Comparison of ENCODE assay signal across 10 mouse cellular contexts in the genomic region with DNA sequence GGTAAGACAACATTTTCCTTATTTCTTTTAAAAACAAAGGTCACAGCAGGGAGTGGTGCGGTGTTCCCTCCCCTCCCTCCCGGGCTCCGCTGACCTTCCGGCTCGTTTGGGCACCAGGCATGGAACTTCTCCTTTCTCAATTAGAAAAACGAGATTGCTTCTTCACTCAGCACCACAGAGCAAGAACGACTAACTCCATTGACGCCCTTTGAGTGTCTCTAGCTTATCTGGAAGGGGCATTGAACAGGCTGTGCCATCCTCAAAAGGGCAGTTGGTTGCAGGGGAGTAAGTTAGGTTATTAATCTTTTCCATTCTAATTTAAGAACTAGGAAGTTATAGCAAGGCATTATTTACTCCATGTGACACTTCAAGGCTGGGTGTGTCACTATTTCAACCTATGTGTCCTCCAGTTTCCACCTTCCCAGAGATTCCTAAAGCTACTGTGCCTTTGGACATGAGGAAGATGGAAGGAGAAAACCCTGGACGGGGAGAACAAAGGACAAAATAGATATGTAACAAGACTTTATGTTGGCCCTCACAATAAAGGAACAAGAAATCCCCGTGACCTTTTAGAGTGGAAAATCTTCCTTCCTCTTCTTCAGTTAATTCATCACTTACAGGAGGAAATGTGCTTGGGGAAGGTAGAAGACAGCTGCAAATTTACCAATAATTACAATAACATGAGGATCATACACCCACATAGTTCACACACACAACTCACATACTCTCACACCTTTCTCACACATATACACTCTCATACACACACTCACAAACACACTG. TPM values are rescaled to one million over a fixed set of nuclear protein-coding genes. Genes with fewer than 3 reads are reported as not detected.
DNase-seq lines count a peak whose midpoint lies in the region; ATAC-seq and TF ChIP-seq lines count a peak whose summit lies in the region.
"Had no signal": no experiment of that assay in that cellular context is flagged by ENCODE, and none has a peak within 500 bp of the region (broad histone marks: within the 10 kb centered on the region; RNA-seq: fewer than 3 reads in every experiment).

No protein-coding gene starts in this region.

- DNase-seq in cerebellum, adult 2 months = peak in 1 of 2 experiments; percentile 23
- DNase-seq in cerebellum, postnatal 4 days (ENCODE audit: low spot score in 2 of 2) = no peak
- DNase-seq in left cerebral cortex, adult 2 months (ENCODE audit: extremely low spot score in 1 of 2, low spot score in 2 of 2) = no peak
- DNase-seq in left cerebral cortex, postnatal 4 days = no peak
- DNase-seq in layer of hippocampus, adult 8-10 months (ENCODE audit: low spot score in 2 of 2) = no peak
- DNase-seq: B cell, adult 2 months; layer of hippocampus, postnatal 36 days had no signal

- no peak for TF ChIP-seq CTCF in cerebellum, adult 2 months (IDR thresholded peaks at IDR 0.05; ENCODE audit: borderline replicate concordance, insufficient read depth, low read depth, low read length)
- TF ChIP-seq CTCF in left cerebral cortex, adult 2 months (IDR thresholded peaks at IDR 0.05) = no peak
- TF ChIP-seq CTCF in embryonic fibroblast, embryonic 13.5 days (IDR thresholded peaks at IDR 0.05; ENCODE audit: borderline replicate concordance, insufficient read depth, low read length) = no peak

- peak overlapping the region; percentile 45 for H3K4me3 ChIP-seq in cerebellum, adult 2 months (replicated peaks; ENCODE audit: insufficient read depth, low read depth, low read length)
- H3K4me3 ChIP-seq in left cerebral cortex, adult 2 months = peak overlapping the region; percentile 0; the same call in 1 of the 2 replicates
- H3K4me3 ChIP-seq in embryonic fibroblast, embryonic 13.5 days (ENCODE audit: insufficient read depth, low read length) = no peak overlapping the region

- intact Hi-C loops in left cerebral cortex, adult 2 months (cut with DNase I) = no loop called here
- intact Hi-C loops in left cerebral cortex, postnatal 4 days (cut with DNase I) = no loop called here

- H3K27me3 ChIP-seq in cerebellum, adult 2 months (ENCODE audit: control insufficient read depth, insufficient read depth, low read length) = no peaks in the 10 kb centered on the region

- ATAC-seq in megakaryocyte progenitor cell, adult 5-6 weeks (replicated peaks; ENCODE audit: poor library complexity) = peak; percentile 51
- ATAC-seq in erythroblast, adult 5-6 weeks (replicated peaks; ENCODE audit: low FRiP score, poor library complexity, severe bottlenecking) = no peak

- TF ChIP-seq POLR2A in cerebellum, adult 2 months (IDR thresholded peaks at IDR 0.05; ENCODE audit: borderline replicate concordance, insufficient read depth, low read length) = no peak
- no peak for TF ChIP-seq POLR2A in embryonic fibroblast, embryonic 13.5 days (IDR thresholded peaks at IDR 0.05; ENCODE audit: low read depth, low read length)

- peaks cover 47% of the 10 kb centered on the region for H3K4me1 ChIP-seq in cerebellum, adult 2 months (ENCODE audit: control insufficient read depth, insufficient read depth, low read length)
- peaks cover 39% of the 10 kb centered on the region for H3K4me1 ChIP-seq in embryonic fibroblast, embryonic 13.5 days (ENCODE audit: control insufficient read depth, insufficient read depth, low read length)

- 10% methylated on average over 10 of the region's 10 CpGs for WGBS in cerebellum, adult 2 months

- no peak overlapping the region; the same call in 1 of the 2 replicates for H3K27ac ChIP-seq in cerebellum, adult 2 months (ENCODE audit: insufficient read depth, low read length)
- peak overlapping the region; percentile 24; the same call in 1 of the 2 replicates for H3K27ac ChIP-seq in left cerebral cortex, adult 2 months
- peak overlapping the region; percentile 12; the same call in 1 of the 2 replicates for H3K27ac ChIP-seq in embryonic fibroblast, embryonic 13.5 days (ENCODE audit: insufficient read depth, low read length)

RNA-seq across cellular contexts. Expression of a gene that starts 7.0 kb away (rescaled TPM):
- polyA plus RNA-seq in cerebellum, adult 2 months (2012; rRNA removed) = 826 and 1,031 TPM in 2 replicates
- 1,000 to 10,000 TPM; 1,018 to 1,116 TPM for total RNA-seq in left cerebral cortex, adult 2 months (2021)
- total RNA-seq in left cerebral cortex, postnatal 4 days (2021) = 100 to 1,000 TPM; 205 to 223 TPM
- polyA plus RNA-seq in embryonic fibroblast, embryonic 13.5 days (2011; ENCODE audit: insufficient read length, low read depth, missing spikeins) = 211 and 238 TPM in 2 replicates
- total RNA-seq in megakaryocyte progenitor cell, adult 5-6 weeks (2015) = 69.5 and 75.2 TPM in 2 replicates
- 126 and 129 TPM in 2 replicates for total RNA-seq in megakaryocyte progenitor cell, adult 5-6 weeks (2017)
- 24.4 and 27.4 TPM in 2 replicates for total RNA-seq in erythroblast, adult 5-6 weeks (2015; ENCODE audit: low replicate concordance)
- 36.5 and 36.7 TPM in 2 replicates for total RNA-seq in erythroblast, adult 5-6 weeks (2017; ENCODE audit: low replicate concordance)
- total RNA-seq in layer of hippocampus, adult 8-10 months (2022) = 100 to 1,000 TPM; 480 to 507 (median 482) TPM
